Mouse (Mus musculus): ENCODE measurements at regions not wholly inside any gene's neighbourhood (a gene's known extent, or its start where the extent isn't known, plus 50 kb on each side); places are given as distances from the start of the nearest gene placed in this dataset.

- TF ChIP-seq POLR2A (IDR thresholded peaks at IDR 0.05; ENCODE audit: borderline replicate concordance, insufficient read depth, low read length) (no peak), CTCF (IDR thresholded peaks at IDR 0.05; ENCODE audit: borderline replicate concordance, insufficient read depth, low read depth, low read length) (no peak)
- Histone ChIP-seq H3K4me1 (ENCODE audit: control insufficient read depth, insufficient read depth, low read length) (no peaks in the 10 kb centered on the region), H3K27me3 (ENCODE audit: control insufficient read depth, insufficient read depth, low read length) (no peaks in the 10 kb centered on the region), H3K4me3 (replicated peaks; ENCODE audit: insufficient read depth, low read depth, low read length) (no peak overlapping the region), H3K27ac (ENCODE audit: insufficient read depth, low read length) (no peak overlapping the region)
- WGBS: 30% methylated on average over 2 of the region's 2 CpGs
- DNase-seq: no peak
These were observed 222.0 kb downstream of the Zic3 start for GRCm38 (mm10) chrX:58244544-58244943.

DNA sequence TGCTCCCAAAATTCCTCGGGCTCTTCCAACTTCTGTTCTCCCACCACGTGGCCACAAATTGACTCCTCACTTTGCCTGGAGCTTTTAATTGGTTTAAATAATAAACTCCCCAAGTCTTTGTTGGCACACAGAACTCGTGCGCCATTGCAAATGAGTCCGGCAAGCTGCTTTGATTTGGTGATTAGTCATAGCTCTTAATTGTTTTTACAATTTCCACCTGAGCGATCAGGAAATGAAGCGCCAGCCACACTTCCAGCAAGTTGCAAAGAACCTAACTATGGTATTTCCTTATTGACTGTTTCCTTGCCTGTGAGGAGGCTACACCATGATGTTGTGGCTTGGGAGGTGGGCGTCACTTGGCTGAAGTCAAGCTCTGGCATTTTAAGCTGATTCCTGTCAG, 233.5 kb downstream of the Zic3 start:
- DNase-seq: peak in 1 of 2 experiments; percentile 0
- H3K4me1 ChIP-seq (ENCODE audit: control insufficient read depth, insufficient read depth, low read length): no peaks in the 10 kb centered on the region
- TF ChIP-seq CTCF (IDR thresholded peaks at IDR 0.05; ENCODE audit: borderline replicate concordance, insufficient read depth, low read depth, low read length) (no peak), POLR2A (IDR thresholded peaks at IDR 0.05; ENCODE audit: borderline replicate concordance, insufficient read depth, low read length) (no peak)

DNA sequence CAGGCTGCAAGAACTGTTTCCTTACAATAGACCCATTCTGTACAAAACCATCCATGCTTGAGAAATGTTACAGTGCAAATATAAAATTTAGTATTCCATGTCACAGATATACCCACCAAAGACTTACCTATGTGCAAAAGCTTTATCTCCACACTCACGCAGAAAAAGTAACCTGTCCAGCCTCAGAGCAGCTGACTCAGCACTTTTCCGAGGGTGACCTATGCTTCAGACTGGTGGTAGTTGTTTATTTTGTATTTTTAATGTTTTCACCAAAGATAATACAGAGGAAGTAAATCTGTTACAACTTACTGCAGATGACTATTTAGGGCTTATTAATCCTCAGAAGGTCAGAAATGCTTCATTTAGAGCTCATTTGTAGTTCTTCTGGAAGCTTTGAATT, 260.4 kb downstream of the Zic3 start:
- Histone ChIP-seq H3K27me3 (ENCODE audit: control insufficient read depth, insufficient read depth, low read length) (no peaks in the 10 kb centered on the region), H3K27ac (ENCODE audit: insufficient read depth, low read length) (no peak overlapping the region), H3K4me1 (ENCODE audit: control insufficient read depth, insufficient read depth, low read length) (no peaks in the 10 kb centered on the region), H3K4me3 (replicated peaks; ENCODE audit: insufficient read depth, low read depth, low read length) (no peak overlapping the region)
- no peak for DNase-seq
- TF ChIP-seq POLR2A (IDR thresholded peaks at IDR 0.05; ENCODE audit: borderline replicate concordance, insufficient read depth, low read length) (no peak), CTCF (IDR thresholded peaks at IDR 0.05; ENCODE audit: borderline replicate concordance, insufficient read depth, low read depth, low read length) (no peak)
- WGBS: 85% methylated on average over 2 of the region's 2 CpGs

More for the DNA sequence above, 233.5 kb downstream of the Zic3 start:
- no peaks in the 10 kb centered on the region for H3K27me3 ChIP-seq (ENCODE audit: control insufficient read depth, insufficient read depth, low read length)
- no peak overlapping the region for H3K4me3 ChIP-seq (replicated peaks; ENCODE audit: insufficient read depth, low read depth, low read length)
- WGBS: 9% methylated on average over 8 of the region's 8 CpGs
- H3K27ac ChIP-seq (ENCODE audit: insufficient read depth, low read length): no peak overlapping the region

GRCm38 (mm10) chrX:58322832-58323231, 300.3 kb downstream of the Zic3 start:
- no peaks in the 10 kb centered on the region for H3K27me3 ChIP-seq (ENCODE audit: control insufficient read depth, insufficient read depth, low read length)
- no peaks in the 10 kb centered on the region for H3K4me1 ChIP-seq (ENCODE audit: control insufficient read depth, insufficient read depth, low read length)
- H3K4me3 ChIP-seq (replicated peaks; ENCODE audit: insufficient read depth, low read depth, low read length): no peak overlapping the region
- no peak for DNase-seq
- no peak overlapping the region for H3K27ac ChIP-seq (ENCODE audit: insufficient read depth, low read length)
- no peak for TF ChIP-seq POLR2A (IDR thresholded peaks at IDR 0.05; ENCODE audit: borderline replicate concordance, insufficient read depth, low read length)
- TF ChIP-seq CTCF (IDR thresholded peaks at IDR 0.05; ENCODE audit: borderline replicate concordance, insufficient read depth, low read depth, low read length): no peak

GRCm38 (mm10) chrX:58351606-58352005, 329.1 kb downstream of the Zic3 start:
- Histone ChIP-seq H3K4me3 (replicated peaks; ENCODE audit: insufficient read depth, low read depth, low read length) (no peak overlapping the region), H3K4me1 (ENCODE audit: control insufficient read depth, insufficient read depth, low read length) (no peaks in the 10 kb centered on the region), H3K27ac (ENCODE audit: insufficient read depth, low read length) (no peak overlapping the region), H3K27me3 (ENCODE audit: control insufficient read depth, insufficient read depth, low read length) (no peaks in the 10 kb centered on the region)
- WGBS: 87% methylated on average over 5 of the region's 5 CpGs
- DNase-seq: no peak
- TF ChIP-seq POLR2A (IDR thresholded peaks at IDR 0.05; ENCODE audit: borderline replicate concordance, insufficient read depth, low read length) (no peak), CTCF (IDR thresholded peaks at IDR 0.05; ENCODE audit: borderline replicate concordance, insufficient read depth, low read depth, low read length) (no peak)

- WGBS: 16% methylated on average over 3 of the region's 3 CpGs
- Histone ChIP-seq H3K4me3 (replicated peaks; ENCODE audit: insufficient read depth, low read depth, low read length) (no peak overlapping the region), H3K4me1 (ENCODE audit: control insufficient read depth, insufficient read depth, low read length) (no peaks in the 10 kb centered on the region), H3K27ac (ENCODE audit: insufficient read depth, low read length) (no peak overlapping the region), H3K27me3 (ENCODE audit: control insufficient read depth, insufficient read depth, low read length) (no peaks in the 10 kb centered on the region)
- TF ChIP-seq CTCF (IDR thresholded peaks at IDR 0.05; ENCODE audit: borderline replicate concordance, insufficient read depth, low read depth, low read length) (no peak), POLR2A (IDR thresholded peaks at IDR 0.05; ENCODE audit: borderline replicate concordance, insufficient read depth, low read length) (no peak)
- peak in 1 of 2 experiments; percentile 2 for DNase-seq
These were observed 355.4 kb downstream of the Zic3 start for GRCm38 (mm10) chrX:58377926-58378325.
